Mouse (Mus musculus) G1E-ER4 (cell line): ENCODE measurements around the gene Gm17428. TPM values are rescaled to one million over a fixed set of nuclear protein-coding genes. Genes with fewer than 3 reads are reported as not detected.

Experiments used
- GATA1 ChIP-seq: IDR thresholded peaks from one replicate; pipeline ENCODE4 v1.8.0; 2012; ENCODE audit warnings: low read length, inconsistent platforms
- polyA plus RNA-seq: library from polyadenylated mRNA; stranded (reverse); fragments of >175 nt; gene quantifications from 2 replicates; pipeline ENCODE4 v1.2.3, GENCODE M21; 2012

Gm17428 gene
- not detected in 2 replicates for polyA plus RNA-seq

DNA sequence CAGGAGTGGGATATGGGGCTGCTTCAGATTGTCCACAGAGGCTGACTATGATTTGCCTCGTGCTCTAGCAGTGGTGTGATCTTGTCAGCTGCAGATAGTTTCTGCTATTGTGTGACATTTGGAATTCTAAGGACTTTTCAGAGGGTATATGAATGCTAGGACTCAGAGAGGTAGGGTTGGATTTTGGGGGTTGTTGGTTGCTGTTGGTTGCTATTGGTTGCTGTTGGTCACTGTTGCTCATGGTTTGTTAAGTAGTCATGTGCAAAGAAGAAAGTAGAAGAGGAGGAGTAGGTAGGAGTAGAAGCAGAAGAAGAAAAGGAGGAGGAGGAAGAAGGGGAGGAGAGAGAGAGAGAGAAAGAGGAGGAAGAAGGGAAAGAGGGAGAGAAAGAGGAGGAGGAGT, at the start of gene Gm17428:
Gm17428 (plus strand) TSS at position 301 of the 400 bp plus-strand sequence.
- TF ChIP-seq GATA1: no peak

DNA sequence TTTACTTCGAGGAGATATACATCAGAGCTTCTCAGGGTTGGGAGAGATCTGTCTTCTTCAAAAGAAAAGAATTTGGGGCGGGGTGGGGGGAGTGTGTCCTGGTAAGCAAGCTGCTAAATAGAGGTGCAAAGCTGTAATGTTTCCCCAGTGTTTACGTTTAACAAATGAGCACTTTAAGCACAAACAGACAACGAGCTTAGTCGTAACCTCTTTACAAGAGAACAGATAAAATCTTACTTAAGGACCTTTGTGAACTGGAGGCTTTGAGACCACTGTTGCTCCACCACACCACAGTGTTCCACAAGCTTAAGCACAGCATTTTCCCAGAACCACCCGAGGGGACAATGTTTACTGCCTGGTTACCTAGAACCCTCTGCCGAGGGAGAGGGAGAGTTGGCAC, 49.4 kb upstream of the Gm17428 start:
- no peak for TF ChIP-seq GATA1

GRCm38 (mm10) chr14:54929801-54930200, 46.9 kb upstream of the Gm17428 start:
- no peak for TF ChIP-seq GATA1

GRCm38 (mm10) chr14:54930431-54930830, 46.3 kb upstream of the Gm17428 start:
- no peak for TF ChIP-seq GATA1

DNA sequence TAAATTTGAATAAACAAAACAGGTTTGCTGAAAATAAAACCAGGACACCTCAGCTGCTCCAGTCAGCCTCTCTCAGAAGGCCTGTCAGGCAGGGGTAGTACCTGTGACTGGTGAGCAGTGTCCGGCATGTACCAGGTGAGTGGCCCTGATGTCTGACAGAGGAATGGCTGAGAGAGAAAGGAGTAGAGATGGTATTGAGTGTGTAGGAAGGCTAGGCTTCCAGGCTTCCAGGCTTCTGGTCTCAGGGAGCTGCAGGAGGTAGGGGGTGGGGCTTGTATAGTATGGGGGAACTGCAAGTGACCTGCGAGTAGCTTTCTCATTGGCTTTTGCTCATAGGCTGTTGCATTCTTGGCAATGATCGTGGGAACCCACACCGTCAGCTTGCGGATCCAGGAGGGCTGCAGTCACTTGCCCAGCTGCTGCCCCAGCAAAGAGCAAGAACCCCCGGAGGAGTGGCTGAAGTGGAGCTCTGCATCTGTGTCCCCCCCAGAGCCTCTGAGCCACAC, 44.0 kb upstream of the Gm17428 start, which contains the start of gene Il25:
Il25 (plus strand) TSS at position 51 of the 506 bp plus-strand sequence.
- TF ChIP-seq GATA1: no peak

DNA sequence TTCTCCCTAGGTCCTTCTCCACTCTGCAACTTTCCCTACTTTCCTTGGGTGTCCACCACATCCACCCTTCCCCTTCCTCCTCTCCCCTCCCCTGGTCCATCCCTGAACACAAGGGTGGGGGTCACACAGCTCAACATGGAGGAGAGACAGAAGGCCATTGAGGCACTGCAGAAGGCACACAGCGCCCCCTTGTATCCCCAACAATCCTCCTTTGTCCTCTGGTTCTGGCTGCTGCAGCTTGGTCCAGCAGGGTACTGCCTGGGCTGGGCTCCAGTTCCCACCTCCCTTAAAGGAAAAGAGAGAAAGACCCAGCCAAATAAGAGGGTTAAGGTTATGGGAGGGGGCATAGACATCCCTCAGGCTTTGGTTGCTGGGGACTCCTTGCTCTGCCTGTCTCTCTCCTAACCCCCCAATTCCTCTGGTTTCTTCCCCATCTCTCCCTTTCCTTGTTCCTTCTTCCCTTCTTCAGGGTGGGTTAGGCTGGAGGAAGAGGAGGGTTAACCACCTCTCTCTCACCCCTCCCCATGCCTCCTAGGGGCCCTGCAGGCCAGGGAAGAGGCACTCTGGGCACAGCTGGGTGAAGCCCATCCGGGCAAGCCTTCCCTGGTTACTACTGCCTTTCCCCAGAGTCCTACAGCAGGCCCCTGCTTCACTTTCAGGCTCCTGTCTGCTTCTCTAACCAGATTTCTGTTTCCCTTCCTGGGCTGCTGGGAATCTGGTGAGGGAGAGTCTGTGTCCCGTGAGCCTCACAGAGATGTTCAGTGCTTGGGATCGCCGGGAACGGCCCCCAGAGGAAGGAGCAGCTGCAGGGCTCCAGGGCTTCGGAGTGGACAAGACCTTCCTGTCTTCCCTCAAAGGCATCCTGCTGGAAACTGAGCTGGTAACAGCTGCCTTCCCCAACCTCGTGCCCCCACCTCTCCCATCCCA, 40.6 kb upstream of the Gm17428 start, which contains the start of gene Cmtm5:
Cmtm5 (plus strand) TSS at position 358 of the 927 bp plus-strand sequence.
- no peak for TF ChIP-seq GATA1

GRCm38 (mm10) chr14:54936831-54937160, 39.9 kb upstream of the Gm17428 start:
- no peak for TF ChIP-seq GATA1

- TF ChIP-seq GATA1: no peak
Observed at GRCm38 (mm10) chr14:54937361-54938182, 39.2 kb upstream of the Gm17428 start.

DNA sequence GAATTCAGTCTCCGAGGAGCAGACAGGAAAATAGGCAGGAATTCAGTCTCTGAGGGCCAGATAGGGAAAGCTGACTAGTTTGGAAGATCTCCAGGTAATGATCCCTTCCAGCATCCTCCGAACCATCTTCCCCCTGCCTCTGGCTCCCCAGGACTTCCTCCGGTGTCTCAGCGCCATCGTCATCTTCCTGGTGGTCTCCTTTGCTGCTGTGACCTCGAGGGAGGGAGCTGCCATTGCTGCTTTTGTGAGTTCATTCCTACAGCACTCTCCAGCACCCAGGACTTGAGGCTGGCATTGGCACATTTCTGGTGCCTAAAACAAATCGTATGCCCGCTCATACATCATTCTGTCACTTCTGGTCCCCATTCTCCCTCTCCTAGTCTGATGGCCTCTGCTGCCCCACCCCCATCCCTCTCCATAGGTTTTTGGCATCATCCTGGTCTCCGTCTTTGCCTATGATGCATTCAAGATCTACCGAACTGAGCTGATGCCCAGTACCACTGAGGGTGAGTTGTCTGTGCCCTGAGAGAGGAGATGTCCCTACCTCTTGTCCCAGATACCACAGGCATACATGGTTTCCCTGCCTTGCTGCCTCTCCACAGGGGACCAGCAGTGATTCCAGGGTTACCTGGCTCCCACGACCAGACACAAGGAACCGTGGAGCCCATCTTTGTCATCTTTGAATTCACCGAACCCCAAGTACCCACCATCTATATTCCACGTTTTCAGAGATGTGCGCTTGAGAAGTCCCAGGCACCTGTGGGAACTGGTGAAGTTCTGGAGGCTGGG, 38.1 kb upstream of the Gm17428 start:
- TF ChIP-seq GATA1: no peak

GRCm38 (mm10) chr14:54939434-54940175, 37.1 kb upstream of the Gm17428 start:
- TF ChIP-seq GATA1: no peak

DNA sequence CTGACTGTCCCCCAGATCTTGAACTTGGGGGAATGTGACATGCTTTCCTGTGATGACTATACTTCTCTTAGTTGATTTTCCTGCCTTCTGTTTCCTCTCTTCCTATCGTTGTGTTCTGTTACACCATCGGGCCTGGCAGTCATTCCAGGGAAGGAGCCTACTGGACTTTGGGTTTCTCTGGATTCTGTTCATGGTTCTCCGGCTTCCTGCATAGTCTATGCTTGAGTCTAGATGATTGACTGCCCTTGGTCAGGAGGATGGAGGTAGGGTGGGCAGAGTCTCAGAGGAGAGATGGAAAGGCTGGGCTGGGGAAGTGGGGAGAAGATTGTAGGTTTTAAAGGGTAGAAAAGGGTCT, 36.6 kb upstream of the Gm17428 start:
- no peak for TF ChIP-seq GATA1

DNA sequence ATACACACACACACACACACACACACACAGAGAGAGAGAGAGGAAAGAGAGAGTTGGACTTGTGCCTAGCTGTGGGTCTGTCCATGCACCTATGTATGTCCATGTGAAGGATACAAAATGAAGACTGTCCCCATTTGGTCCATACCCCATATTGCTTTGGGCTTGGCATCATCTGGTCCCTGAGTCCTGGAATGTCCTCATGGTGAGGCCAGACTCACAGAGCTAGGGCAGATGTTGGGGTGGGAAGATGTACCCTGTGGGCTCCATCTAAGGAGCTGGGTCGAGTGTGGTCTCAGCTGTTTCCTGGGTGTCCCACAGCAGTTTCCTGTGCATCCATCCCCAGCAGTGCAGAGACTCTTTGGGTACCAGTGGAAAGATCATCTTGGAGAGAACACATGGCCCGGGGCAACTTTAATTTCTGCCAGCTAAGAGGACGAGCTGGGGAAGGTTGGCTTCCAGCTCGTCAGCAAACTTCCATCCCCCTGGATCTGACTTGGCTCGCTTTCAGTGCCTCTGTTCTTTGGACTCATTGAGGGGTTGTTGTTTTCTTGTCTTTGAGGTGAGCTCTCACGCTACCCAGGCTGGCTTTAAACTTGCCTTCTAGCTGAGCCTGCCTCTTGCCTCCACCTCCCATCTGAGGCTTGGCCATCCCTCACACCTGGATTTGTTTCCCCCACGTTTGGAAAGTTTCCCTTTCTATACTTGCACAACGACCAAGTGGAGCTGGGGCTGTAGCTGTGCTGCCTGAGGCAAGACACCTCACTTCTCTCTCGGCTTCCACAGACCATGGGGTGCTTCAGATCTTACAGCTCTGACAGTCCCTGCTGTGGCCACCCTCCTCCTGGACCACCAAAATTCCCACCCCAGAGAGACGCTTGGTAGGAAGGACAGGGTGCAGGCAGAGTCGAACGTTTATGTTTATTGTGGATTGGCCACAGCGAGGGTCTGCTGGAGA, 35.4 kb upstream of the Gm17428 start:
- TF ChIP-seq GATA1: no peak

DNA sequence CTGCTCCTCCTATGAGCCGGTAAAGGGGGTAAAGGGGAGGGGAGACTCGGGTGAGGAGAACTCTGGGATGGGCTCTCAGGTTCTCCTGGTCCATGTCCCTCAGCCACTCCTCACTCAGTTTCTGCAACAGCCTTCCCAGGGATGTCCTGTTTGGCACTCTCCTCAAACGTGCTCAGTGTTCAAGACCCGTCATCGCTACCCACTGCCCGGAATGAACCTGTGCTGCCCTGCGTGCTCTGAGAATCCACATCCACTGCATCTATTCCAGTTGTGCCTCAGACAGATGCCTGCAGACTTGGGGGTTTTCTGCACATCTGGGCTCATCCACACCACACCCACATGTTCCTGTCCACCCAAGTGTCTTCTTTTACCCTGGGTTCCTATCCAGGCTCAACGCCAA, 34.3 kb upstream of the Gm17428 start:
- no peak for TF ChIP-seq GATA1

DNA sequence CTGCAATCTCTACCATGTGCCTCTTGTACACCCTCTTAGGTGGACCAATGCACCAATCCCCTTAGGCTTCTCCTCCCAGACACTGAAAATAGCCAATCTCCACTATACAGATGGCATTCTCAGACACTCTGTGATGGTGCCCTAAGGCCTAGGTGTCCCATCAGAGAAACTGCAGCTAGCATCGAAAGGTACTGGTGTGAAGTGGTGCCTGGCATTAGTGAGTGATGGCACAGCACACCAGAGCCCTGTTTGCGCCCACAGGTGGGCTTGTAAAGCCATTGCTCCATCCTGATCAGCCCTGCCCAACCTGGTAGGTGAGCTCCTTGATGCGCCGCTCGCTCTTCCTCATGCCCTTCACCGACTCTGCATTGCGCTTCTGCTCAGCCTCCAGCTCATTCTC, 32.8 kb upstream of the Gm17428 start:
- no peak for TF ChIP-seq GATA1
